Mouse (Mus musculus): ENCODE results near the gene Cysltr1. TPM values are rescaled to one million over a fixed set of nuclear protein-coding genes. Genes with fewer than 3 reads are reported as not detected.

Cysltr1 gene
- 2.7 and 4.0 TPM in 2 replicates for polyA plus RNA-seq (2012; rRNA removed; ENCODE audit: low replicate concordance)

DNA sequence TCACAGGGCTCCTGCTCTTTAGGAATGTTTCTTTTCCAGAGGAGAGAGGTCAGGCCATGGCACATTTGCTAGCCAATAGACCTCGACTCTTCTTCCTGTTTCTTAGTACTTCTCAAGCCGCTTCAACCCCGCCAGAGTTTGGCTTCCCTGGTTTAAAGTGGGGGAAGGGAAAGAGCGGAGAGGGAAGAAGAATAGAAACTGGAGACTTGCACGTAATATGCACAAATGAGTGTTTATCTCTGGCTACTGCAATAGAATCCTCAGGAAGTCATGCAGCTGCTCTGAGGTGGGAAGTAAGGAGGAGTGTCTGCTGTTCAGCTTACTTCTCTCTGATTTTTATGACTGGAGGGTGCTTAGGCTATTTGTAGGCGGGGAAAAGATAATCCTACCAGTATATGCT, at the start of gene Cysltr1:
Gene Cysltr1, minus strand, starts transcription at position 294 of the 400 bp plus-strand sequence.

DNA sequence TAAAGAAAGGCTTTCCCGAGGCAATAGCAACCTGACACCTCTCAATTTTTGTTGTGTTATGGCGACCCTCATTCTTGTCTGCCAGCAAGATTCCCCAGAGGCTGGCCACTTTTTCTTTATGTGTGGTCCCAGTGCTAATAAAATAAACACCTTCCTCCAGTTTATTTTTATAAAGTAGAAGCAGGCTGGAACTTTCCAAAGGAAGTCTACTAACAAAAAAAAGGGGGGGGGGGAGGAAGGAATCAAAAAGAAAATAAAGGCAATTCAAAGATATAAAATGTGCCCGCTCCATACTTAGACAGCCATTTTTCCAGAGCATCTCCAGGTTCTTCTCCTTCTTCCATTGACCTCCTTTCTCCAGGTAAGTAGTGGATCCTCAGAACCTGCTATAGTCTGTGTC, 20.6 kb downstream of the Cysltr1 start, which contains the start of gene Gm5127:
Gene Gm5127, plus strand, starts transcription at position 301 of the 400 bp plus-strand sequence.

Other genes starting within 250 kb of the Cysltr1 start
- 0.04 TPM in 1 of 2 replicates, not detected in the other for gene Fndc3c1, start 118.3 kb downstream of the Cysltr1 start, polyA plus RNA-seq (2012; rRNA removed; ENCODE audit: low replicate concordance)
- 0.07 and 0.14 TPM in 2 replicates for gene Gm5127, start 20.5 kb downstream of the Cysltr1 start, polyA plus RNA-seq (2012; rRNA removed; ENCODE audit: low replicate concordance)
- gene Rtl3, start 237.0 kb upstream of the Cysltr1 start, polyA plus RNA-seq (2012; rRNA removed; ENCODE audit: low replicate concordance) = 1.4 and 3.0 TPM in 2 replicates

Measured in subcutaneous adipose tissue, adult 2 months (tissue).